Comparison of ENCODE assay signal across 8 mouse cellular contexts in the genomic region with DNA sequence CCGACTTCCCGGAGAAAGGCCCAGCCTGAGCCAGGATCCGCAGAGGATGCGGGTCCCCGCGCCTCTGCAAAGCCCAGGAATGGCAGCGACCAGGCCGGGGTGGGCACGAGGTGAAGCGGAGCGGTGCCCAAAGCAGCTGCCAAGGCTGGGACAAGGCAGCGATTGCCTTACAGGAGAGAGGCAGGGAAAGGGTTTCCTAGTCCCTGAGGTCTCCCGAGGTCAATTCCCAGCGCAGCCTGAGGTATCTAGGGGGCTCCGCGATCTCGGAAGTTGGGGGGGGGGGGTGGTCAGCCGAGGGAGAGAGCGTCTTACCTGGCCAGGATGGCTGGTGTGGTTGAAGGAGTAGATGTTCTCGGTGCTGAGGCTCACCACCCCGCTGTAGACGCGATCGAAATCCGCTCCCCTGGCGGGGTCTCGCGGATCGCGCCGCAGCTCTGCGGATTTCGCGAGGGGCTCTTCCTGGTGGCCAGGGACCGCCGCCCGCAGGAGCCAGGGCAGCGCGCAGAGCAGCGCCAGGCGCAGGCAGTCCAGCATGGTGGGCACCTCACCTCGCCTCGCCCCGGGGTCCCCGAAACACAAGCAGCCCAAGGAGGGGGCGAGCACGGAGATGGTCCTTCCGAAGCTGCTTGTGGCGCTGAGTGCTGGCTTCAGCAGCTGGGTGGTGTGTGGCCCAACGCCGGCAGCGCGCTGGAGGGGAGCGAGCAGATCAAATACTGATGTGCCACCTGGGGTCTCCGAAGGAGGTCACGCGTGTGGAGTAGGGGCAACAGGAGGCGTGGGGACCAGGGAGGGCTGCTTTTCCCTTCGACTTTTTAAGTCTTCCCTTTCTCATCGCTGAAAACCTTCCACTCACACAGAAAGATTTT. TPM values are rescaled to one million over a fixed set of nuclear protein-coding genes. Genes with fewer than 3 reads are reported as not detected.
DNase-seq lines count a peak whose midpoint lies in the region; ATAC-seq lines count a peak whose summit lies in the region.

No protein-coding gene starts in this region.

- H3K9ac ChIP-seq in heart, embryonic 16.5 days (ENCODE audit: low read length): peak overlapping the region; percentile 58

- H3K27me3 ChIP-seq in erythroblast, embryonic 14.5 days (ENCODE audit: control insufficient read depth): peaks cover 41% of the 10 kb centered on the region
- peaks cover 12% of the 10 kb centered on the region for H3K27me3 ChIP-seq in heart, embryonic 16.5 days (ENCODE audit: control insufficient read depth, insufficient read depth, low read length)

- WGBS in heart, embryonic 16.5 days: 1% methylated on average over 58 of the region's 60 CpGs

- no peak overlapping the region for H3K27ac ChIP-seq in heart, embryonic 16.5 days (ENCODE audit: low read length)

- H3K4me3 ChIP-seq in erythroblast, embryonic 14.5 days (replicated peaks): peak overlapping the region; percentile 42
- H3K4me3 ChIP-seq in heart, embryonic 16.5 days (ENCODE audit: low read length): peak overlapping the region; percentile 58

- H3K4me2 ChIP-seq in heart, embryonic 16.5 days (ENCODE audit: low read depth, low read length): peak overlapping the region; percentile 82

- DNase-seq in R1 (ENCODE audit: low read depth, low spot score): peak; percentile 47
- DNase-seq in embryo, embryonic 10.5 days (ENCODE audit: low spot score): peak; percentile 44
- peak; percentile 17 for DNase-seq in layer of hippocampus, adult 9-11 months
- peak; percentile 36 for DNase-seq in right cerebral cortex, postnatal 4 days

- ATAC-seq in erythroblast, adult 5-6 weeks (replicated peaks; ENCODE audit: low FRiP score, poor library complexity, severe bottlenecking): no peak
- ATAC-seq in heart, embryonic 16.5 days (replicated peaks; ENCODE audit: extremely low read depth, insufficient read depth, low FRiP score): peak; percentile 55
- ATAC-seq in megakaryocyte, adult 5-6 weeks (ENCODE audit: poor library complexity, severe bottlenecking): peak; percentile 39

- no peaks in the 10 kb centered on the region for H3K36me3 ChIP-seq in erythroblast, embryonic 14.5 days (ENCODE audit: control insufficient read depth)
- no peaks in the 10 kb centered on the region for H3K36me3 ChIP-seq in heart, embryonic 16.5 days (ENCODE audit: control insufficient read depth, insufficient read depth)

- H3K4me1 ChIP-seq in erythroblast, embryonic 14.5 days (ENCODE audit: control insufficient read depth): peaks cover 4% of the 10 kb centered on the region; the same call in 1 of the 2 replicates
- peaks cover 10% of the 10 kb centered on the region for H3K4me1 ChIP-seq in heart, embryonic 16.5 days (ENCODE audit: control insufficient read depth, insufficient read depth, low read length)

- H3K9me3 ChIP-seq in erythroblast, embryonic 14.5 days (ENCODE audit: control insufficient read depth, low read length): peaks cover 7% of the 10 kb centered on the region
- no peaks in the 10 kb centered on the region; the same call in 1 of the 2 replicates for H3K9me3 ChIP-seq in heart, embryonic 16.5 days (replicated peaks; ENCODE audit: control insufficient read depth, low read length)

RNA-seq across cellular contexts. Expression of gene Sidt1, which starts 0.8 kb away (rescaled TPM):
- polyA plus RNA-seq in erythroblast, embryonic 14.5 days (2012): not detected in 2 replicates
- total RNA-seq in erythroblast, adult 5-6 weeks (2015; ENCODE audit: low replicate concordance): 0.19 and 1.0 TPM in 2 replicates
- total RNA-seq in erythroblast, adult 5-6 weeks (2017; ENCODE audit: low replicate concordance): not detected in 2 replicates
- 0.64 and 0.80 TPM in 2 replicates for polyA plus RNA-seq in heart, embryonic 16.5 days (2015; fragmentation: Nextera tagmentation; extraction: Ambion mirVana)
- 0.07 and 1.5 TPM in 2 replicates for total RNA-seq in megakaryocyte, adult 5-6 weeks (2015)
- 0.29 and 0.73 TPM in 2 replicates for total RNA-seq in megakaryocyte, adult 5-6 weeks (2017)

RNA-seq across cellular contexts. Expression of gene Spice1, which starts 14.7 kb away (rescaled TPM):
- polyA plus RNA-seq in erythroblast, embryonic 14.5 days (2012): 0.75 and 1.3 TPM in 2 replicates
- 7.3 and 20.7 TPM in 2 replicates for total RNA-seq in erythroblast, adult 5-6 weeks (2015; ENCODE audit: low replicate concordance)
- total RNA-seq in erythroblast, adult 5-6 weeks (2017; ENCODE audit: low replicate concordance): 31.2 and 35.4 TPM in 2 replicates
- polyA plus RNA-seq in heart, embryonic 16.5 days (2015; fragmentation: Nextera tagmentation; extraction: Ambion mirVana): 19.1 and 21.8 TPM in 2 replicates
- 14.8 and 17.9 TPM in 2 replicates for total RNA-seq in megakaryocyte, adult 5-6 weeks (2015)
- 12.7 and 23.5 TPM in 2 replicates for total RNA-seq in megakaryocyte, adult 5-6 weeks (2017)
